Mouse (Mus musculus) small intestine, adult 2 months (tissue): ENCODE results near the gene Tysnd1. TPM values are rescaled to one million over a fixed set of nuclear protein-coding genes. Genes with fewer than 3 reads are reported as not detected.

Source experiments
- H3K27ac ChIP-seq: fragments of 200-500 bp; 2 replicates; pipeline ENCODE4 v1.5.1; 2012; ENCODE audit warnings: low read depth, low read length, control low read depth, inconsistent platforms; ENCODE audit not compliant: insufficient read depth
- H3K27me3 ChIP-seq: fragments of 200-500 bp; 2 replicates; pipeline ENCODE4 v1.6.1; 2012; ENCODE audit warnings: mild to moderate bottlenecking, moderate library complexity, low read length, inconsistent platforms; ENCODE audit not compliant: control insufficient read depth, insufficient read depth
- H3K36me3 ChIP-seq: fragments of 200-500 bp; 2 replicates; pipeline ENCODE4 v1.6.1; 2012; ENCODE audit warnings: mild to moderate bottlenecking, low read length, control low read depth, inconsistent platforms; ENCODE audit not compliant: control insufficient read depth, insufficient read depth
- H3K4me1 ChIP-seq: fragments of 200-500 bp; 2 replicates; pipeline ENCODE4 v1.6.1; 2012; ENCODE audit warnings: low read length, inconsistent platforms, mixed read lengths; ENCODE audit not compliant: control insufficient read depth, insufficient read depth, insufficient read length
- H3K4me3 ChIP-seq: fragments of 200-500 bp; 2 replicates; pipeline ENCODE4 v1.5.1; 2012; ENCODE audit warnings: low read depth, mild to moderate bottlenecking, control low read depth, inconsistent platforms, low read length, moderate library complexity
- CTCF ChIP-seq: fragments of 200-500 bp; IDR thresholded peaks from 2 replicates; pipeline ENCODE4 v1.5.1; 2012; ENCODE audit warnings: low read depth, mild to moderate bottlenecking, control low read depth, inconsistent platforms, low read length, moderate library complexity, mixed read lengths; ENCODE audit not compliant: insufficient replicate concordance, insufficient read length; ENCODE audit errors: extremely low read depth
- POLR2A ChIP-seq: fragments of 200-500 bp; IDR thresholded peaks from 2 replicates; pipeline ENCODE4 v1.6.1; 2012; ENCODE audit warnings: low read depth, mild to moderate bottlenecking, control low read depth, inconsistent platforms, low read length, moderate library complexity
- WGBS: fragments of 180-500 bp; shearing (Covaris S2); methylation state at CpG from one replicate; pipeline ENCODE4 v1.1.7; 2018; 5-methylcytosine and 5-hydroxymethylcytosine counted together
- polyA plus RNA-seq: library from polyadenylated mRNA; depleted of rRNA; stranded (reverse); fragments of >200 nt; gene quantifications from 2 replicates; pipeline ENCODE4 v1.2.3, GENCODE M21; 2012

Gene Tysnd1
- polyA plus RNA-seq, 1 experiment = 110 TPM

DNA sequence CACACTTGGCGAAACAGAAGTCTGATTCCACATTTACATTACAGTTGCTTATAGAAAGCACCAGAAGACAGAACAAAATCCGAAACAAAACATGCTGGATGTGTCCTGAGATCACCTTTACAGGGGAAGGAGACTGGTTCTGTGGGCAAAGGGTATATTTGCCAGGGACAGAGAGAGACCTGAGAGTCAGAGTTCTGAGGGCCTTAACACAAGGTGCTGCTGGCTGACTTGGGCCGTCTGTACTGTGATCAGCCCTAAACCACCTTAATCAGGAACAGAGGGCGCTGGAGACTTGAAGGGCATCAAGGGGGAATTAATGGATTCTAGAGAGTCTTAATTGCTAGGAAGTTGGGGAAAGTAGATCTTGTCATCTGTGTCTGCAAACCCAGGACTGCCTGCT lies 1.8 kb upstream of the Tysnd1 start:
- WGBS = 71% methylated on average over 4 of the region's 4 CpGs
- Histone ChIP-seq H3K27ac (no peak overlapping the region), H3K4me3 (no peak overlapping the region), H3K27me3 (no peaks in the 10 kb centered on the region), H3K36me3 (peaks cover 40% of the 10 kb centered on the region), H3K4me1 (peaks cover 16% of the 10 kb centered on the region)
- TF ChIP-seq POLR2A = no peak
- no peak for TF ChIP-seq CTCF

DNA sequence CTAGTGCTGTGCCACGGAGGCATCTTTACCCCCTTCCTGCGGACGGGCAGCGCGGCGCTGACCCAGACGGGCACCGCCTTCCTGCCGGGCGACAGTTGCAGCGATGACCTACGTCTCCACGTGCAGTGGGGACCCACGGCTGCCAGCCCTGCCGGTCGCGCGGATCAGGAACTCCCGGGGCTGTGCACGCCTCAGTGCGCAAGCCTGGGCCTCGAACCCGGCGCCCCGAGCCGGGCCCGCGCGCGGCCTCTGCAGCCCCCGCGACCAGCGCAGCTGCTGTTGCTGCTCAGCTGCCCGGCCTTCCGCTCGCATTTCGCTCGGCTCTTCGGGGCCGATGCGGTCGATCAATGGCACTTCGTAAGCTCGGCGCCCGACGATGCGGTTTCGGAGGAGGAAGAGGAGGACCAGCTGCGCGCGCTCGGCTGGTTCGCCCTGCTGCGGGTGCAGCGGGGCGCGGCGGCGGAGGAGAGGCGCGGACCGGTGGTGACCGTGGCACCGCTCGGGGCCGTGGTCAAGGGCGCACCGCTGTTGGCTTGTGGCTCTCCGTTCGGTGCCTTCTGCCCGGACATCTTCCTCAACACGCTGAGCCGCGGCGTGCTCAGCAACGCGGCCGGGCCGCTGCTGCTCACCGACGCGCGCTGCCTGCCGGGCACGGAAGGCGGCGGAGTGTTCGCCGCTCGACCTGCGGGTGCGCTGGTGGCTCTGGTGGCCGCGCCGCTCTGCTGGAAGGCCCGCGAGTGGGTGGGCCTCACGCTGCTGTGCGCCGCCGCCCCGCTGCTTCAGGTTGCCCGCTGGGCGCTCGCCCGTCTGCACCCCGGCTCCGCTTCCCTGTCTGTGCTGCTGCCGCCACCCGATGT lies 617 bp downstream of the Tysnd1 start:
- peak overlapping the region; percentile 72 for H3K27ac ChIP-seq
- H3K4me3 ChIP-seq = peak overlapping the region; percentile 96
- TF ChIP-seq CTCF = no peak
- no peak for TF ChIP-seq POLR2A
- no peaks in the 10 kb centered on the region for H3K27me3 ChIP-seq
- peaks cover 26% of the 10 kb centered on the region for H3K36me3 ChIP-seq
- H3K4me1 ChIP-seq = peaks cover 16% of the 10 kb centered on the region
- WGBS = 1% methylated on average over 111 of the region's 111 CpGs

DNA sequence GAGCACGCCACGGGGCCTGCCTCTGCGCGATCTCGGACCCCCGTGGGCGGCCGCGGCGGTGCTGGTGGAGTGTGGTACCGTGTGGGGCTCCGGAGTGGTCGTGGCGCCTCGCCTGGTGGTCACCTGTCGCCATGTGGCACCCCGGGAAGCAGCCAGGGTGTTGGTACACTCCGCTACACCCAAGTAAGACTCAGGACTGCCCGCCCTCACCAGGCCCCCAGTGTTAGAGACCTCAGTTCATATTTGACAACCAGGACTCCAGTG lies 1.2 kb downstream of the Tysnd1 start:
- H3K27ac ChIP-seq = peak overlapping the region; percentile 72

DNA sequence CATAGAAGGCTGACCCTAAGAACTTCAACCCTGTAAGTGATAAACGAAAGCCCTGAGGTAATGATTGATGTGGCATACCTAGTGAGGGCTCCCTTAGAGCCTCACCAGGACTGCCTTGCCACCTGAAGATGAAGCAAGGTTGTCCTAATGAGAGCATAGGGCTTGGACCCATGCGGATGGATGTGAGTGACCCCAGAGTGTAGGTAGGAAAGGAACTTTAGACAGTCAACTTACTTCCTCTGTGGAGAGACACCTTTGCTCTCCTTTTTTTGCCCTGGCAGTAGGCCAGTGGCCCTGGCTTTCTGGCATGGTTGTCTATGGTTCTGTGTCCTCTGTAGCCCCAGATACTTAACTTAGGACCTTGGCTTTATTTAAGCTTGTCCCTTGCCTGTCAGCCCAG lies 1.7 kb downstream of the Tysnd1 start:
- Histone ChIP-seq H3K27me3 (no peaks in the 10 kb centered on the region), H3K36me3 (peaks cover 24% of the 10 kb centered on the region), H3K4me1 (peaks cover 16% of the 10 kb centered on the region), H3K4me3 (peak overlapping the region; percentile 96), H3K27ac (peak overlapping the region; percentile 72)
- WGBS = 41% methylated on average over 2 of the region's 2 CpGs
- TF ChIP-seq CTCF (no peak), POLR2A (no peak)

More for the DNA sequence above, 1.2 kb downstream of the Tysnd1 start:
- TF ChIP-seq CTCF = no peak
- TF ChIP-seq POLR2A = no peak
- no peaks in the 10 kb centered on the region for H3K27me3 ChIP-seq
- 5% methylated on average over 19 of the region's 19 CpGs for WGBS
- peaks cover 23% of the 10 kb centered on the region for H3K36me3 ChIP-seq
- peaks cover 16% of the 10 kb centered on the region for H3K4me1 ChIP-seq
- peak overlapping the region; percentile 96 for H3K4me3 ChIP-seq

DNA sequence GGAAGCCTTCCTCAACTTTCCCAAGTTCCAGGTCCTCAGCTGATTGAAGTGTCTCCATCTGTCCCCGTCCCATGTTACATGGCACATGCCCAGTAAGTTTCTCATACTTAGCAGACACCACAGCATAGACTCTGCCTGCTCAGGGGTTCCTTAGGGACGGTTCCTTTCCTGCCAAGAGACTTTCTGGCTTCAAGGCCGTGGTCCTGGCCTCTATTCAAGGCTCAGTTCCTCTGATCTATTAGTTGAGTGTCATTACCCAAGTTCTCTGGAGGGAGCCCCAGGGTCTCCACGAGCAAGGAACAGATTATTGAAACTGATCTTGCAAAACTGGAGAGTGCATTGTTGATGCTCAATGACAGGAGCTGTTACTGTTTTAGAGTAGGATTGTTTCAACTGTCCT lies 9.3 kb downstream of the Tysnd1 start:
- 77% methylated on average over 4 of the region's 4 CpGs for WGBS

DNA sequence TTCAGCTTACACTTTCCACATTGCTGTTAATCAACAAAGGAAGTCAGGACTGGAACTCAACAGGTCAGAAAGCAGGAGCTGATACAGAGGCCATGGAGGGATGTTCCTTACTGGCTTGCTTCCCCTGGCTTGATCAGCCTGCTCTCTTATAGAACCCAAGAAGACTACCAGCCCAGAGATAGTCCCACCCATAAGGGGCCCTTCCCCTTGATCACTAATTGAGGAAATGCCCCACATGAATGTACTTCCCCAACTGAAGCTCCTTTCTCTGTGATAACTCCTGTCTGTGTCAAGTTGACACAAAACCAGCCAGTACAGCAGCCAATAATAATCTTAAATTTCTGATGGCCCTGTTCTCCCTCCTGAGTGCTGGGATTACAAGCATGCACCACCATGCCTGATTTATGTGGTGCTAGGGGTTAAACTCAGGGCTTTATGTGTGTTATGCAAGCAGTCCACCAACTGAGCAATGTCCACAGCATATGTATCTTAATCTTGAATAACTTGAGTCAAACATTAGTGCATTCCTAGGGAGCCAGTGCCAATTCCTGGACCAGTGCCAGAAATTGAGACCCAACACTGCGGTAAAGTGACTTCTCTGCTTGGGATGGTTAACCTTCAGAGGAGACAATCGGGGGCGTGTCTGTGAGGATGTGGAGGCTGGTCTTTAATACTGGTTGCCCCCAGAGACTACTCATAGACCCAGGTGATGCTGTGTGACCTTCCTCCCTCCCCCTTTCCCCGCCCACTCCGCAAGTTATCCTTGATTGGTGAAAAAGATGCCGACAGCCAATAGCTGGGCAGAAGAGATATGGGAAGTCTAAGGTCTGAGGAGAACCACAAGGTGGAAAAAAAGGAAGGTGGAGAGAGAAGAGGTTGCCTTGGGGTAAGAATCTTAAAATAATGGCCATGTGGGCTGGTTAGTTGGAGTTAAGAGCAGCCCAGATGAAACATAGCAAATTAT lies 11.4 kb downstream of the Tysnd1 start:
- Histone ChIP-seq H3K36me3 (peaks cover 23% of the 10 kb centered on the region), H3K4me3 (no peak overlapping the region), H3K27me3 (no peaks in the 10 kb centered on the region), H3K27ac (no peak overlapping the region), H3K4me1 (0 out of 2 replicates have a peak, but pooled peaks cover 3% of the 10 kb centered on the region)
- 65% methylated on average over 6 of the region's 6 CpGs for WGBS
- TF ChIP-seq CTCF (no peak), POLR2A (no peak)

More for the DNA sequence above, 9.3 kb downstream of the Tysnd1 start:
- Histone ChIP-seq H3K27me3 (no peaks in the 10 kb centered on the region), H3K4me1 (0 out of 2 replicates have a peak, but pooled peaks cover 3% of the 10 kb centered on the region), H3K4me3 (no peak overlapping the region), H3K27ac (no peak overlapping the region), H3K36me3 (peaks cover 31% of the 10 kb centered on the region)
- TF ChIP-seq CTCF = no peak
- no peak for TF ChIP-seq POLR2A

DNA sequence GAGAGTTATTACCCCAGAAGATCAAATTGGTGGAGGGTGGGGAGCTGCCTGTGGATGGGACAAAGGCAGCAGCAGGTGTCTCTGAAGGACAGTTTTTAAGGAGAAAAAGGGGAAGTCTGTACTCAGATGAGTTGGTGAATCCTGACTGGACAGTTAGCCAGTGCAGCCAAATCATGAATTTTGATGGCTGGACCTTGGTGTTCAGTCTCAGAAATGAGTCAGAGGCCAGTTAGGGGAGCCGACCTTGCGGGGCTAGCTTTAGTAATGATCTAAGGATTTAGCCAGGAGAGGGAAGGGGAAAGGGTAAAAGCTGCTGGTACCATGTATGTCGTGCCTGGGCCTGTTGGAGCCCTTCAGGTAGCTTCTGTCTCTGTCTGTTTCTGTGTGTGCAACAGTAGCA lies 18.3 kb downstream of the Tysnd1 start:
- H3K4me3 ChIP-seq = no peak overlapping the region
- no peak overlapping the region for H3K27ac ChIP-seq
- H3K4me1 ChIP-seq = peaks cover 10% of the 10 kb centered on the region
- no peaks in the 10 kb centered on the region for H3K27me3 ChIP-seq
- TF ChIP-seq POLR2A = no peak
- no peak for TF ChIP-seq CTCF
- WGBS = 89% methylated on average over 3 of the region's 3 CpGs
- no peaks in the 10 kb centered on the region for H3K36me3 ChIP-seq
